Mouse (Mus musculus) layer of hippocampus, postnatal 10 days (tissue): ENCODE measurements at regions not wholly inside any gene's neighbourhood (a gene's known extent, or its start where the extent isn't known, plus 50 kb on each side); places are given as distances from the start of the nearest gene placed in this dataset.
A peak's percentile ranks its signal among the peaks of the same experiment; 100 is the strongest.
"Not testable (repeated sequence)": the region's sequence is repeated elsewhere in the genome, so short reads cannot be mapped to it uniquely, and the experiment has no call there.

Experiments
- DNase-seq, 2 experiments: peaks; one replicate each; pipeline ENCODE4 v3.0.0; 2021; ENCODE audit warnings: low spot score in 2 of 2

DNA sequence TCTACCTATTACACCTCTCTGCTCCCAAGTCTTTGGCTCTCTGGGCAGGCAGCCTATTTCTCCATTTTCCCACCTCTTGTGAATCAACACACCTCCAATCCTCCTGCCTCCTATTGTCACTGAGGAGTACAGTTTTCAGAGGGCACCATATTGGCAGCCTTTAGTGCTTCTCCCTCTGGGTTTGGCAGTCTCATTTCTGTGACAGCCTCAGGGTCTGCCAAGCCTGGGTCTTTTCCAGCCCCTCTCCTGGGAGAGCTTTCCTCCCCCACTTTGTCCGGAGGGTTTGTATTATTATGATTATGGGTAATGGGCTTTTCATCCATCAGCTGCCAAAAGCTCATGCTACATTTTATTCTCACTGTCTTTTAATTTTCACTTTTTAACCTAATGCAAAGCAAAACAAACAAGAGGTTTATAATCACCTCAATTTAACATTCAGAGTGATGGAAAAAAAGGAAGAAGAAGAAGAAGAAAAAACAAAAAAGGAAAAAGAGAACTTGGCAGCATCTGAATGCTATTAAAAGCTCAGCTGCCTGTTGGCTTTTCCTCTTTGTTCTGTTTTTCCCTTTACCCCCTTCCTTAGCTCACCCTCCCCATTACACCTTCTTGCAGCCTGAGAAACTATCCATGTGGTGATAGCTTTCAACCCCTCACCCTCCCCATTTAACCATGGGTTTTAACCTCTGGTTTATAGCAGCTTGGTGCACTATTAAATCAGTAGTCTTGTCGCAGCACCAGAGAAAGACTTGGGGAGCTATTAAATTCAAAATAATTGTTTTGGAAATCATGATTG is 790.5 kb upstream of the Cdh8 start:
- DNase-seq: peak; percentile 24 to 29

DNA sequence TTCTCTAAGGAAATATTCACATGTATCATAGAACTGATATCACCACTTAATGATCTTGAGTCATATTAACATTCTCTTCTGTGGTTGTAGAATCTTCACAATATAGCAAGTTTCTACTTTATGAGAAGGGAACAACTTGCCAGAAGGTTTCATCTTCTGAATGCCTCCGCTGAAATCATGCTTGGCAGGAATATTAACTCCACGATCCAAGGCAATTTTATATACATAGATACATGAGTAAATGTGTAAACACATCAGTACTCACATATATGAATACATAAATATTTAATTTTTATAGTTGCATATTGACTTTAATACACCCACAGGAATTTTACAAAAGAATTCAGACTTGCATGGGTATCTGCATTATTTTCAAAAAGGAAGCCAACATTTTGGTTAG is 777.0 kb upstream of the Cdh8 start:
- no peak for DNase-seq

DNA sequence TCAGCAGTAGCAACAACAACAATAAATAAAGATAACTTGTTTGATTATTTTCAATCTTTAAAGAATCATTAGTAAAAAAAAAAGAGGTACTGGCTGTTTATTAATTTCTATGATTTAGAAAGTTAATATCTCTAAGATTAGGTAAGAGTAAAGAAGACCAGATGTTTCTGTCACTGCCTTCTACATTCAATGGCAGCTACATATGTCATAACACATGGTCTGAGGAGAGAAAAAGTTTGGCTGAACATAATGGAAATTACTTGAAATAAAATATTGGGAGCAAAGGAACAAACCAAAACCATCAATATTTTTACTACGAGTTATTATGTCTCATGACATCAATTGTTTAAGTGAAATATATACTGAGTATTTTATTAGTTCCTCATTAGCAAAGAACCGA is 774.4 kb upstream of the Cdh8 start:
- no peak for DNase-seq

DNA sequence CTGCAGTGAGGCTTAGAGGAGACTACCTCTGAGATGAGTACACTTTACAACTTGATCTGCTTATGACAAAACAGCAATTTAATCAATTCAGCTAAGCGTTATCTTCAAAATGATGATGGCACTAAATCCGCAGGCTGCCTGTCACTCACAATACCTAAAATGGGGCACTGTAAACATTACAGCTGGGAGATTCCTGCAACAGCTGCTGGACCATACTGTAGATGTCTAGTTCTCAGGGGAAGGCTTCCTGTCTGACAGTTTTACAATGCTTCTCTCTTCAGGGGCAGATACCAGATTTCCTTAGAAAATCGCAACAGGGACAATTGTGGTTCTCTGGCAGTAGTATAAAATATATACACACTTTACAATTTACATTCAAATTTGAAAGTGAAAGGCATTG is 771.7 kb upstream of the Cdh8 start:
- DNase-seq: no peak

DNA sequence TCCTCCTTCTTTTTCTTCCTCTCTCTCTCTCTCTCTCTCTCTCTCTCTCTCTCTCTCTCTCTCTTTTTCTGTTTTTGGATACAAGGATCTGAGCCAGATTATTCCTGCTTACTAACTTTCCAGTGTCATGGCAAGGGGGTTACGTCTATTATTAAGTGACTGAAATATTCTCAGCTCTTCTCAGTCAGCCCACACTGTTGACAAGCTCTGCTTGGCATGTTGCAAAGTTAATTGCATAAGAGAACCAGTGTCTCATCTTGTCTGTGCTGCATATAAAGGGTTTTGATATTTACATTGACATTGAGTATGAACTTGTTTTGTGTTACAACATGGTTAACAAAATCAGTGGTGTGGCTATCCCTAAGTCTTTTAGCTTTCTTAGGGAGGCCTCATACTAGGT is 760.2 kb upstream of the Cdh8 start:
- DNase-seq: no peak

DNA sequence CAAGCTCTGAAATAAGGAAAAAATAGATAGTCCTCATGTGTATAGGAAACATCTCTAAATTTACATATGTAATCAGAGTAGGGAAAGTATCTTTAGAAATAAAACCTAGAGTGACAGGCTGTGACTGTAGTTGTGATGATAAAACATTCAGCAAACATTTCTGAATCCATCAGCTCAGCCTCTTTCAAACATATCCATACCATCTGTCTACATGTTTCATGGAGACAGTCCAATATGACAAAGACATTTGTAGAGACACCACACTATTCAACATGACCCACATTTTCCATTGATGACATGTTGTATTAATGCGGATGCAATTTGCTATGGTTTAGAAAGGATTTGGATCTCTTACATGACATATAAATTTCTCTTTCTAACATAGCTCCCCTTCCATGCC is 729.1 kb upstream of the Cdh8 start:
- no peak for DNase-seq

DNA sequence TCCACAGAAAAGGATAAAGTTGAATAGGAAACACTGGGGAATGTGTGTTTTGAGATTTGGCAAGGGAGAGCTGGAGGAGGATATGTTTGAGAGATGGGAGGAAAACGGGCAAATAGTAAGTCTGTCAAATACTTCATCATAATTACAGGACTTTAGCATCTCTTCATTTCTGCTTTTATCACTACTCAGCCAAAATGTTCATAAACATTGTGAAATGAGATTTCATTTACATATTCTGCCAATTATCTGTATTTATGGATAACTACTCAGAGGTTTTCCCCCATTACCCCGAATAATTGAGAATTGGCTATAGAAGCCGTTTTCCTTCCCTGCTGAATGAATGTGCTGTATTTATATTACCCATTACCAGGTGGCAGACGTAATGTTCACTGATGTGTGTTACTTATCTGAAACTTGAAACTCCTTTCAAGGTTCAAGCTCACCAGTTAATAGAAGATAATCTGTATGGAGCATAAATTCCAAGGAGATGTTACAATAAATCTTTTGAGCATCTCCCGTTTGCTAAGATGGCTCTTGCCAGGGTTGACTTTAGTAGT is 727.9 kb upstream of the Cdh8 start:
- no peak for DNase-seq

DNA sequence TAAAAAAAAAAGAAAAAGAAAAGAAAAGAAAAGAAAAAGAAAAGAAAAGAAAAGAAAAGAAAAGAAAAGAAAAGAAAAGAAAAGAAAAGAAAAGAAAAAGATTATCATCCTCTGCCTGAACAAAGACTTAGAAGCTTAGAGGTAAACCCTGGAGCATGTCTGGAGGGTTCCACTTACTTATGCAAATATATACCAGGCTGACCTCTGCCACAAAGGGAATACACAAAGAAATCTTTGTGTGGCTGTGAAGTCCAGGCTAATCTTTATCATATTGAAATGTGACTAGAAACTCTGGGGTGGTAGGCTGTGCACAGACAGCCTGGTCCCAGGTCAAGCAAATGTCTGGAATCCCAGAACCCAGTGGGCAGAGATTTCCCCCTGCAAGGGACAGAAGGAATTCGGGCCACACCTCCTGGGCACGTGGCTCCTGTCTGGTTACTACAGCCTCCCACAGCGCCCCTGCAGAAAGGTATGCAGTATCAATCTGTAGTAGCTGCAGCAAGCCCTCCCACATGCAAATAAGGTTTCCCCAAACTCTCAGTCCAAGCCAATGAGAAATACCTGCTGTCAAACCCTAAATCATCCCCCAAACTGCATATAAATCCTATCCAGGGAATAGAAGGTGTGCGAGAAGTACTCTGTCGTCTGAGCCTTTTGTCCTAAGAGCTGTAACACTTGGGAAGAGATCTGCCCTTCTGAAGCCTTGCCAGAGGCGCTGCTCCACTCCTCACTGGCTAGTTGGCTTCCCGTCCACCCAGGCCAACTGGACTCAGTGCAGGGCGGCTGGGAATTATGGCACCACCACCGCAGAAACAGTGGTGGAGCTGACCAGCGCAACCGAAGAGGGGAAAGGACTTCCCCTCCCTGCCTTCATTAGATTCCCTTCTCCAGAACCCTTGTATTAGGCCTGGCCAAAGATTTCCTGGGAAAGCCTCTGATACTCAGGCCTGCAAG is 688.4 kb upstream of the Cdh8 start:
- DNase-seq: no peak

DNA sequence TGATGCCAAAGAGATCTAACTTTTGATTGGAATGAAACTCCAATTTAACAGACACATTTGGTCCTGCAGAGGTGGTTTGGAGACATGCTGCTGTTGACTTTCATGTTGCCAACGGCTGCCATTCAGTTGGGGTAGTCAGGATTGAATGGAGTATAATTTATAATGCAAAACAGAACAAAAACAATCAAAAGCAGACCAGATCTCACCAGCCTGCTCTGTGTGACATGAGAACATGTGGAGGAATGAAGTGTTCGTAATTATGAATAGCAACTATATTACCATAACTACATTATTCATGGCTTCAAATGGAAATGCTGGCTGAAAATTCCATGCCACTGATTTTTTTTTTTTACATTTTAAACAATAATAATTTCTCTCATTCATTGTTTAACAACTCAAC is 685.7 kb upstream of the Cdh8 start:
- DNase-seq: no peak

DNA sequence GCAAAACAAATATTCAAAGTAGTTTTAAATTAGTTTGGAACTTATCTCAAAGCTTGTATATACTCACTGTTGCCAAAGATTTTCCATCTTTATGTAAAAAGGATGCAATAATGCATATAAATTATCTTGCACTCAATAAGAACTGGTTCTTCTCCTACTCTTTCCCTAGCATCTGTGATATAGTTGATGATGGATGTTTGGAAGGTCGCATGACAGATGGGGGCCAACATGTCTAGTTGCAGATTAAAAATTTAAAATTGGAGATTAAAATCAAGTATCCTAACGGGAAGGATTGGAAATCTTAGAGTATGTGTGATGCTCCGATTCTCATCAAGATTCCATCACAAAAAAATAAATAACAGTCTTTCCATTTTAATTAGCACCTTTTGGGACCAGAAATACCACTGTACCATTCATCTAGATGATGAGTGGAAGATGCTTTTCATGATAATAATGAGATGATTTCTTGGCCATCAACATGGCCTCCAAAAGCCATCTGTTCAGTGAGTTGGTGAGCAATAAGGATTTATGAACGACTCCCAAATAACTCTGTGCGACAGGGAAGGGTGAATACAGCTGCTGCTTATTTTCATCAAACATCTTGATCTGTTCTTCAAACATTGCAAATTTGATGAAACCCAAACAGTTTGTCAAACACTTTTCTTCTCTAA is 655.9 kb upstream of the Cdh8 start:
- DNase-seq: no peak

DNA sequence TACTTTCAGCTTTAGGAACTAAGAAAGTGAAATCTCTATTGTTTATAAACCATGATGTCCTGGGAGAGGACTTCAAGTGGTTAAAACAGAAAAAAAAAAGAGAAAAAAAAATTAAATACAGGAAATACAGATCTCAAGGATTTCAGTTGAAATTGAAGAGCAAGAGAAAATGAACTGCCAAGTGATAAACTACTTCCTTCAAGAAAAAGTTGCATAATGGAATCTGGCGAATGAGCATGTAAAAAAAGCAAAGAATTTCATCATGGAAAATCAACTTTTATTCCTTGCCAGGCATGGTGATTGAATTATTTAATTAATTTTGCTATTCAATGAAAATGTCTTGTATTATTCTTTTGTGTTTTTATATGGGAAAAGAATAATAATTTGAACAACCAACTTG is 653.5 kb upstream of the Cdh8 start:
- no peak for DNase-seq

DNA sequence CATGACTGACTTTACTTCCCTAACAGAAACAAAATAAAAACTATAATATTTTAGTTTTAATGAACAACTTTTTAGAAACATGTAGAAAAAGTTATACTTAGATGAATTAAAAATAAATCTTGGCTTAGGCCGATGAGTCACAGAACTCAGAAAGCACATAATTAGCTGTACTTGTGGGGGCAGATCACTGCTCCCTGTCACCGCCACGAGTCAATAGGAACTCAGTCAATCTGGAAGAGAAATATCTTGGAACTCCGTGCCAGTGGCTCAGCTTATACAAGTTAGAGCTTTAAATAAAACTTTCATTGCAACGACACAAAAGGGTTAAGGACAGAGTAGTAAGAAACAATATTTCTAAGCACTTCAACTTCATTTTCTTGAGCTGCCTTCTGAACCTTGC is 622.7 kb upstream of the Cdh8 start:
- DNase-seq: no peak

DNA sequence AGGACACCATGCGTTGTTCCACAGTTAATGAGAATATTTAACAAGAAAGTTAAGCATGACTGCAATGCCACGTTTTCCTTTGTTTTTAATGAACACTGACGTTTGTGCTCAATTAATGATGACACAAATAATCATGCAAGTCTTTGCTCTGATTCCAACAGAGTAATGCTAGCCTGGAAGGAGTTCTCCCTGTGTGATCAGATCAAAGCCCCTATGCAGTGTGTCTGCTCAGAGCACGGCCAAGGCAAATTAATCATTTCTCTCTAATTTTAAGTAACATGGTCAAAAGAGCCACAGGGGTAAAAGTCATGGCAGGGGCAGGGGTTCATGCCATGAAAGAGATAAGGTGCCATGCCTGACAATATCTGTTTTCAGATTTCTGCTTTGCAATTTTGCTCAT is 618.2 kb upstream of the Cdh8 start:
- no peak for DNase-seq

DNA sequence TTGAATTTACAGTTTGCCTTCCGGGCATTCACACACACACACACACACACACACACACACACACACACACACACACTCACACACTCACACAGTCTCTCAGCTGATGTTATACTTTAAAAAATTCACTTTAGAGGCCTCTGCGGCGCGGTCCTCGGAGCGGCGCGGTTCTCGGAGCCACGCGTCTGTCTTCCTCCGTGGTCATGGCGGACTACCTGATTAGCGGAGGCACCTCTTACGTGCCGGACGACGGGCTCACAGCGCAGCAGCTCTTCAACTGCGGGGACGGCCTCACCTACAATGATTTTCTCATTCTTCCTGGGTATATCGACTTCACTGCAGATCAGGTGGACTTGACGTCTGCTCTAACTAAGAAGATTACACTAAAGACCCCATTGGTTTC is 614.1 kb upstream of the Cdh8 start:
- DNase-seq: not testable (repeated sequence)

DNA sequence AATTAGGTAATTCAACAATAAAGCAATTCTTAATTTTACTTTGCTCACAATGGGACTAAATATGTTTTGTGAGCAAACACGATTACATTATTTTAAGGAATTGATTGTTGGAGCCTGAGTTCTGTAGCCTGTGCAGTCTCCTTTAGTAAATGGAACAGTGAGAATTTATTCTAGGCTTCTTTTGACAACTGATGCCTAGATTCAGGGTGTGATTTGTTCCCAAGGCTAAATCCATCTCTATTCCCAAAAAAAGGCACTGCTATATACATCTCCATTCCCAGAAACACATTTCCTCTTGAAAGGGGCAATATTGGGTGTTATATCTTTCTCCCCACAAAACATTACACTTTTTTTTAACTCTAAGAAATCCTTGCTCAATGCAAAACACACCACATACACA is 599.4 kb upstream of the Cdh8 start:
- DNase-seq: no peak

DNA sequence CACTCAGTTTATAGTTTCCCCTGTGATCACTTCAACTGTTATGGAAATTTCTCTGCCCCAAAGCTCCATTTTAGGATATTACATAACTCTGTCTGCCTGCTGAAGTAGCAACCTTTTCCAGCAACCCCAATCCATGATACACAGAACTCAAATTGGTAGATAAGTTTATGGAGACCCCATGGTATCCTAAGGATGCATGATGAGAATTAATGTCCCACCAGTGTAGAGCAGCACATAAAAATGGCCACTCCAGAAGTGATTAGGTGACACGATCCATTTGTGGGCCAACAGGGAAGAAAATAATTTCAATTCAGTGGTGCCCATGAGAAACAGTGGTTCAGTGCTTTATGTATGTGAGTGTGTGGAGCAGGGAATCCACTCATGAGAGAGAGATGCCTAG is 583.3 kb upstream of the Cdh8 start:
- DNase-seq: no peak

DNA sequence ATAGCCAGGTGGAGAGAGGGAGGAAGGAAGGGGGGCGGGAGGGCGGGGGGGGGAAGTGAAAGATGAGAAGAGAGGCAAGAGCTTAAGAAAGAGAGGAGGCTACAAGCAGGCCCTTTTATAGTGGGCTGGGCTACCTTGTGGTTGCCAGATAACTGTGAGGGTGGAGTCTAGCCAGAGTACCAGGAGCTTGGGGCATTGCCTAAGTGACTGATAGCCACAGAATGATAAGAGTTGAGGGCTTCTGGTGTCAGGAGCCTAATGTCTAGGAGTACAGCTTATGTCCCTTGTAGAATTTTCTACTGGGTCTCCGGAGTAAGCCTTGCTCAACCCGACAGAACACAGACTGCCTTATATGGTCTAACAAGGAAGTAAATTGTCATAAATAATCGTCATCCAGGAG is 567.4 kb upstream of the Cdh8 start:
- DNase-seq: no peak

DNA sequence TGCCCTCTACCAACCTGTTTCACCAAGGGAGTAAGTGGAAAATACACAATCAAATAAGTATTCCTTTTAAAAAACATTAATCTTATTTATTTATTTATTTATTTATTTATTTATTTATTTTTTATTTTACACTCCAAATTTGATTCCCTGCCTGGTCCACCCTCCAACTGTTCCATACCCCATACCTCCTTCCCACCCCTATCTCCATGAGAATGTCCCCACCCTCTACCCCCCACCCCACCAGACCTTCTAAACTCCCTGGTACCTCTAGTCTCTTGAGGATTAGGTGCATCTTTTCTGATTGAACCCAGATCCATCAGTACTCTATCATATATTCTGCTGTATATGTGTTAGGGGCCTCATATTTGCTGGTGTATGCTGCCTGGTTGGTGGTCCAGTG is 538.4 kb upstream of the Cdh8 start:
- no peak for DNase-seq

DNA sequence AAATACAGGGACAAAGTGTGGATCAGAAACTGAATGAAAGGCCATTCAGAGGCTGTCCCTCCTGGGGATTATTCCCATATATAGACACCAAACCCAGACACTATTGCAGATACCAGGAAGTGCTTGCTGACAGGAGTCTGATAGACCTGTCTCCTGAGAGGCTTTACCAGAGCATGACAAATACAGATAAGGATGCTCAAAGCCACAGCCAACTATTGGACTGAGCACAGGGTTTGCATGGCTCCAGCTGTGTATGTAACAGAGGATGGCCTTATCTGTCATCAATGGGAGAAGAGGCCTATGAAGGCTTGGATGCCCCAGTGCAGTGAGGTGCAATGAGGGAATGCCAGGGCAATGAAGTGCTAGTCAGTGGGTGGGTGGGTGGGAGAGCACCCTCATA is 537.6 kb upstream of the Cdh8 start:
- DNase-seq: no peak

DNA sequence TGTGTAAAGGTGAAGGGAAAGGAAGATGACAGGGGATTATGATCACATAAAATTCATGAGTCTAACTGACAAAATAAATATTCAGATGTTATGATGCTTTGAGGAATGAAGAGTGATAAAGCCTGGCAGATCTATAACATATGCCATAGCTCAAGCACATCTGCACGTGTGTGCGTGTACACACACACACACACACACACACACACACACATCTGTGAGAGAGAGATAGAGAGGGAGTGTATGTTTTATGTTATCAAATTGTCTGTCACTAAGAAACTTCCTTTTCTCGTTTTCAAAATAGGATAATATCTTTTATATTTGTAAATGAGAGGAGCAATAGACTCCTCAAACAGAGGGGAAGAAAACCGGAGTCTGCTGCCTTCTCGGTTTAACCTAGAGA is 516.9 kb upstream of the Cdh8 start:
- no peak for DNase-seq
